Mouse (Mus musculus) small intestine, adult 2 months (tissue): Measurements from ENCODE around the gene Fsd1. TPM values are rescaled to one million over a fixed set of nuclear protein-coding genes. Genes with fewer than 3 reads are reported as not detected.

Experiments used
- H3K27ac ChIP-seq: fragments of 200-500 bp; 2 replicates; pipeline ENCODE4 v1.5.1; 2012; ENCODE audit warnings: low read depth, low read length, control low read depth, inconsistent platforms; ENCODE audit not compliant: insufficient read depth
- H3K27me3 ChIP-seq: fragments of 200-500 bp; 2 replicates; pipeline ENCODE4 v1.6.1; 2012; ENCODE audit warnings: mild to moderate bottlenecking, moderate library complexity, low read length, inconsistent platforms; ENCODE audit not compliant: control insufficient read depth, insufficient read depth
- H3K36me3 ChIP-seq: fragments of 200-500 bp; 2 replicates; pipeline ENCODE4 v1.6.1; 2012; ENCODE audit warnings: mild to moderate bottlenecking, low read length, control low read depth, inconsistent platforms; ENCODE audit not compliant: control insufficient read depth, insufficient read depth
- H3K4me1 ChIP-seq: fragments of 200-500 bp; 2 replicates; pipeline ENCODE4 v1.6.1; 2012; ENCODE audit warnings: low read length, inconsistent platforms, mixed read lengths; ENCODE audit not compliant: control insufficient read depth, insufficient read depth, insufficient read length
- H3K4me3 ChIP-seq: fragments of 200-500 bp; 2 replicates; pipeline ENCODE4 v1.5.1; 2012; ENCODE audit warnings: low read depth, mild to moderate bottlenecking, control low read depth, inconsistent platforms, low read length, moderate library complexity
- CTCF ChIP-seq: fragments of 200-500 bp; IDR thresholded peaks from 2 replicates; pipeline ENCODE4 v1.5.1; 2012; ENCODE audit warnings: low read depth, mild to moderate bottlenecking, control low read depth, inconsistent platforms, low read length, moderate library complexity, mixed read lengths; ENCODE audit not compliant: insufficient replicate concordance, insufficient read length; ENCODE audit errors: extremely low read depth
- POLR2A ChIP-seq: fragments of 200-500 bp; IDR thresholded peaks from 2 replicates; pipeline ENCODE4 v1.6.1; 2012; ENCODE audit warnings: low read depth, mild to moderate bottlenecking, control low read depth, inconsistent platforms, low read length, moderate library complexity
- WGBS: fragments of 180-500 bp; shearing (Covaris S2); methylation state at CpG from one replicate; pipeline ENCODE4 v1.1.7; 2018; 5-methylcytosine and 5-hydroxymethylcytosine counted together
- polyA plus RNA-seq: library from polyadenylated mRNA; depleted of rRNA; stranded (reverse); fragments of >200 nt; gene quantifications from 2 replicates; pipeline ENCODE4 v1.2.3, GENCODE M21; 2012

Fsd1 gene
- polyA plus RNA-seq, 1 experiment: 3.2 TPM

DNA sequence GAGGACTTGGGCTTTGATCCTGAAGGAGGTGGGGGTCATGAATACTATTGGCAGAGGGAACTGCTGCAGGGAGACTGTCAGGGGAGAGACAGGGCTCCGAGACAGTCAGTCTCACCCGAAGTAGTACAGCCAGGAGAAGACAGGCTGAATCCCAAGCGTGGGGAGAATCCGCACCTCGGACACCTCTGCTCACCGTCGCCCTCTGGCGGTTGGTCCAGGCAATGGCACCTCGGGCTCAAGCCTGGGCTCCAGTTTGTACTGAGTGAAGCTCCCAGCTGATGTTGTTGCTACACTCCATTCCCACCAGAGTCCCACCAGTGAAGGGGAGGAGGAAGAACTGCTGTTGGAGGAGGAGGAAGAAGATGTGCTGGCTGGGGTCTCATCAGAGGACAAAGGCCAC is 24.4 kb downstream of the Fsd1 start:
- Histone ChIP-seq H3K27ac (no peak overlapping the region), H3K27me3 (no peaks in the 10 kb centered on the region), H3K4me1 (peaks cover 9% of the 10 kb centered on the region), H3K4me3 (peak overlapping the region; percentile 86), H3K36me3 (peaks cover 25% of the 10 kb centered on the region)
- 4% methylated on average over 9 of the region's 9 CpGs for WGBS
- TF ChIP-seq POLR2A (no peak), CTCF (peak; percentile 100)

DNA sequence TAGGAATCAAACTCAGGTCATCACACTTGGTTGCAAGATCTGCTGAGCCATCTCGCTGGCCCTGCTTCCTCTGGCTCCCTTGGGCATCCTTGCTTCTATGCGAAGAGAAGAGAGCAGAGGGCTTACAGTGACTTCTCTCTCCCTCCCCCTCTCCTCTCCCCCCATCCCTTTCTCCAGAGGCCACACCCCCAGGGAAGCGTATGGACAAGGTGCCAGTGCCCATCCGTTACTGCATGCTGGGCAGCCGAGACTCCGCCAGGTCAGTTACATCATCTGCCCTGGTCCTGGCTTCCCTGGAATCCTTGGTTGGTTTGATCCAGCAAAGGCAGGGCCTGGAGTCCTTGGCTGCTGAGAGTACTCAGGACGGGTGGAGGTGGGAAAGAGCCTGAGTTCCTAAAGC is 25.1 kb downstream of the Fsd1 start:
- TF ChIP-seq CTCF (no peak), POLR2A (no peak)
- WGBS: 90% methylated on average over 7 of the region's 7 CpGs
- Histone ChIP-seq H3K4me1 (peaks cover 9% of the 10 kb centered on the region), H3K36me3 (peaks cover 32% of the 10 kb centered on the region), H3K27ac (no peak overlapping the region), H3K27me3 (no peaks in the 10 kb centered on the region), H3K4me3 (no peak overlapping the region)

- H3K4me1 ChIP-seq: peaks cover 3% of the 10 kb centered on the region; the same call in 1 of the 2 replicates
- H3K27ac ChIP-seq: no peak overlapping the region
- WGBS: 89% methylated on average over 9 of the region's 9 CpGs
- TF ChIP-seq CTCF: no peak
- TF ChIP-seq POLR2A: no peak
- H3K36me3 ChIP-seq: peaks cover 66% of the 10 kb centered on the region
- no peak overlapping the region for H3K4me3 ChIP-seq
- H3K27me3 ChIP-seq: no peaks in the 10 kb centered on the region
These were observed 29.0 kb downstream of the Fsd1 start for GRCm38 (mm10) chr17:56015293-56015692.

DNA sequence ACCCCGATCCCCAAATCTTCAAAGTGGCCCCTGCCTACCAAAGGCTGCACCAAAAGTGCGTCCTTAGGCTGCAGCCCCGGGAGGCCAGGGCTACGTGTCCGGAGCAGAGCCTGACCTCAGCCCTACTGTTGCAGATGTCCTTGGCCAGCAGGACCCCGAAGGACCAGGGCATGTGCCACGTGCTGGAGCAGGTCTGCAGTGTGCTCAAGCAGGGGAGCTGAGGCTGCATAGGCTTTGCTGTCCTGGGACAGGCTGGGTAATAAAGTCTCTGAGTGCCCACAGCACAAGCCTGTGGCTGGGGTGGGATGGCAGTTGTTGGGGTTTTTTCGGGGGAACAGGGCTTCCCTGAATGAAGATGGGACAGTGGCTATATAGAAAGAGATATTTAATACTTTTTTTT is 30.1 kb downstream of the Fsd1 start:
- WGBS: 88% methylated on average over 8 of the region's 8 CpGs
- H3K27ac ChIP-seq: no peak overlapping the region
- H3K36me3 ChIP-seq: peaks cover 68% of the 10 kb centered on the region
- H3K27me3 ChIP-seq: no peaks in the 10 kb centered on the region
- H3K4me1 ChIP-seq: no peaks in the 10 kb centered on the region
- no peak overlapping the region for H3K4me3 ChIP-seq
- no peak for TF ChIP-seq CTCF
- no peak for TF ChIP-seq POLR2A

- WGBS: 85% methylated on average over 15 of the region's 15 CpGs
- Histone ChIP-seq H3K27me3 (no peaks in the 10 kb centered on the region), H3K36me3 (peaks cover 66% of the 10 kb centered on the region), H3K4me3 (no peak overlapping the region), H3K27ac (no peak overlapping the region), H3K4me1 (no peaks in the 10 kb centered on the region; the same call in 1 of the 2 replicates)
- TF ChIP-seq CTCF: no peak
- TF ChIP-seq POLR2A: no peak
These were observed 30.8 kb downstream of the Fsd1 start for GRCm38 (mm10) chr17:56016793-56017785.

GRCm38 (mm10) chr17:56017848-56018247 is 31.5 kb downstream of the Fsd1 start:
- H3K27ac ChIP-seq: no peak overlapping the region
- no peaks in the 10 kb centered on the region for H3K27me3 ChIP-seq
- 85% methylated on average over 7 of the region's 7 CpGs for WGBS
- H3K4me3 ChIP-seq: no peak overlapping the region
- H3K4me1 ChIP-seq: peaks cover 1% of the 10 kb centered on the region; the same call in 1 of the 2 replicates
- TF ChIP-seq POLR2A (no peak), CTCF (no peak)
- H3K36me3 ChIP-seq: peaks cover 63% of the 10 kb centered on the region

DNA sequence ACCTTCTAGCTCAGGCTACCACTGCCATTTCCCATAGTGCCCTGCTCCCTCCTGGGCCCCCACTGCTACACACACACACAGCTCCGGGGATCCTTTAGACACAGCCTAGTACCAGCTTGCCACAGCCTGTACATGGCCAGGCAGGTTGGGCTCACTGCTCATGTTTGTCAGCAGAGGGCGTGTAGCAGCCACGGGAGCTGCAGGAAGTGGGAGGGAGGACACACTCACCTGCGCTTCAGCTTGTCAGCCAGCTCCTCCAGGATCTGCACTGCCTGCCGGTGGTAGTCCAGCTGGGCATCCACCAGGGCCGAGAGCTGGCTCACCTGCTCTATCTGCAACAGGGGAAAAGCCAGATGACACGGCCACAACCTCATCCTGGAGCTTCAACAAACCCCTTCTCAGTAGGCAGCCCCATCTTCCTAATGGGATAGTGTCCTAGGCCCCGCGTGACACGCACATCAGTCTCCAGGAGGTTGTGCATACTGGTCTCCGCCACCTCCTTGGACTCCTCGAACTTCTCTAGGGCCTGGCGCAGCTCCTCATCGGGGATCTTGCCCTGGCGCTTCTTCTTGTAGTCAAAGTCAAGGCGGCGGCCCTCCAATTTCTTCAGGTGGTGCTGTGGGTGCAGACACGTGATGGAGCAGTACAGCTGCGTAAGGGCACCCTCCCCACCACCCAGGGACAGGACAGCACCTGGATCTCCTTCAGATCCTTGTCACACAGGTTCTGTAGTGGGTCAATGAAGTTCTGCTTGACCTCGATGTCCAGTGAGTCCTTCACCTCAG is 32.2 kb downstream of the Fsd1 start:
- peaks cover 58% of the 10 kb centered on the region for H3K36me3 ChIP-seq
- peaks cover 7% of the 10 kb centered on the region; the same call in 1 of the 2 replicates for H3K4me1 ChIP-seq
- H3K27me3 ChIP-seq: no peaks in the 10 kb centered on the region
- 65% methylated on average over 20 of the region's 20 CpGs for WGBS
- no peak overlapping the region for H3K4me3 ChIP-seq
- TF ChIP-seq POLR2A (no peak), CTCF (peak; percentile 54; the same call in 1 of the 2 replicates)
- no peak overlapping the region for H3K27ac ChIP-seq
